Mouse (Mus musculus) forebrain, embryonic 10.5 days (tissue): ENCODE data around the gene Gm11232. TPM values are rescaled to one million over a fixed set of nuclear protein-coding genes. Genes with fewer than 3 reads are reported as not detected.

ENCODE experiments used
- DNase-seq: peaks from one replicate; pipeline ENCODE4 v3.0.0-alpha.2; 2017; ENCODE audit warnings: low spot score; ENCODE audit errors: extremely low spot score
- H3K27ac ChIP-seq: fragments of 300-500 bp; sonication (generic); 2 replicates; pipeline ENCODE4 v1.5.1; 2016; ENCODE audit warnings: mild to moderate bottlenecking
- H3K27me3 ChIP-seq: fragments of 300-500 bp; sonication (generic); 2 replicates; pipeline ENCODE4 v1.6.1; 2016; ENCODE audit warnings: mild to moderate bottlenecking; ENCODE audit not compliant: poor library complexity, severe bottlenecking
- H3K36me3 ChIP-seq: fragments of 300-500 bp; sonication (generic); replicated peaks from 2 replicates; pipeline ENCODE4 v1.6.1; 2016; ENCODE audit warnings: mild to moderate bottlenecking, moderate library complexity
- H3K4me1 ChIP-seq: fragments of 300-500 bp; sonication (generic); 2 replicates; pipeline ENCODE4 v1.6.1; 2016
- H3K4me3 ChIP-seq: fragments of 300-500 bp; sonication (generic); 2 replicates; pipeline ENCODE4 v1.5.1; 2016; ENCODE audit warnings: mild to moderate bottlenecking, moderate library complexity
- H3K9me3 ChIP-seq: fragments of 300-500 bp; sonication (generic); 2 replicates; pipeline ENCODE4 v1.6.1; 2016; ENCODE audit warnings: mild to moderate bottlenecking, moderate library complexity
- WGBS: fragments of 180-500 bp; shearing (Covaris S2); methylation state at CpG from one replicate; pipeline ENCODE4 v1.1.7; 2016; 5-methylcytosine and 5-hydroxymethylcytosine counted together
- polyA plus RNA-seq: library from polyadenylated mRNA; unstranded; fragments of >200 nt; fragmentation: Nextera tagmentation; extraction: Ambion mirVana; gene quantifications from 2 replicates; pipeline ENCODE4 v1.2.1, GENCODE M21; 2016

The Gm11232 gene
- polyA plus RNA-seq: 0.09 TPM in 1 of 2 replicates, not detected in the other

GRCm38 (mm10) chr4:71757865-71758264 lies at the start of gene Gm11232:
Gm11232 (minus strand) TSS chr4:71757965.
- Histone ChIP-seq H3K4me1 (no peaks in the 10 kb centered on the region), H3K4me3 (no peak within 1 kb of the TSS), H3K27me3 (peaks cover 19% of the 10 kb centered on the region), H3K9me3 (no peaks in the 10 kb centered on the region), H3K27ac (no peak within 1 kb of the TSS), H3K36me3 (no peaks in the 10 kb centered on the region)
- no peak for DNase-seq
- WGBS: 85% methylated on average over 2 of the region's 2 CpGs

GRCm38 (mm10) chr4:71805977-71806534 lies 48.3 kb upstream of the Gm11232 start:
- Histone ChIP-seq H3K4me1 (peaks cover 22% of the 10 kb centered on the region), H3K36me3 (no peaks in the 10 kb centered on the region), H3K27ac (no peak overlapping the region), H3K9me3 (no peaks in the 10 kb centered on the region), H3K4me3 (no peak overlapping the region), H3K27me3 (no peaks in the 10 kb centered on the region)
- 88% methylated on average over 2 of the region's 2 CpGs for WGBS
- no peak for DNase-seq

- Histone ChIP-seq H3K4me3 (no peak overlapping the region), H3K9me3 (no peaks in the 10 kb centered on the region), H3K27ac (0 out of 2 replicates have a peak overlapping the region, but pooled peaks have one; percentile 44), H3K4me1 (peaks cover 17% of the 10 kb centered on the region), H3K27me3 (peaks cover 51% of the 10 kb centered on the region), H3K36me3 (no peaks in the 10 kb centered on the region)
- 61% methylated on average over 1 of the region's 1 CpGs for WGBS
- no peak for DNase-seq
Measured at GRCm38 (mm10) chr4:71765529-71765928, 7.8 kb upstream of the Gm11232 start.

GRCm38 (mm10) chr4:71765071-71765470 lies 7.3 kb upstream of the Gm11232 start:
- Histone ChIP-seq H3K4me1 (peaks cover 17% of the 10 kb centered on the region), H3K4me3 (no peak overlapping the region), H3K27ac (0 out of 2 replicates have a peak overlapping the region, but pooled peaks have one; percentile 44), H3K36me3 (no peaks in the 10 kb centered on the region), H3K27me3 (peaks cover 55% of the 10 kb centered on the region), H3K9me3 (no peaks in the 10 kb centered on the region)
- 22% methylated on average over 3 of the region's 3 CpGs for WGBS
- DNase-seq: peak; percentile 61

- Histone ChIP-seq H3K4me1 (no peaks in the 10 kb centered on the region), H3K9me3 (no peaks in the 10 kb centered on the region), H3K36me3 (no peaks in the 10 kb centered on the region), H3K27ac (no peak overlapping the region), H3K4me3 (no peak overlapping the region), H3K27me3 (peaks cover 15% of the 10 kb centered on the region)
- 86% methylated on average over 11 of the region's 11 CpGs for WGBS
- DNase-seq: no peak
Measured at GRCm38 (mm10) chr4:71756441-71757221, 1.1 kb downstream of the Gm11232 start.

GRCm38 (mm10) chr4:71745741-71746140 lies 12.0 kb downstream of the Gm11232 start:
- WGBS: 71% methylated on average over 1 of the region's 1 CpGs
- no peaks in the 10 kb centered on the region for H3K4me1 ChIP-seq

GRCm38 (mm10) chr4:71736529-71736928 lies 21.2 kb downstream of the Gm11232 start:
- no peaks in the 10 kb centered on the region for H3K4me1 ChIP-seq
- no peaks in the 10 kb centered on the region for H3K36me3 ChIP-seq
- H3K4me3 ChIP-seq: no peak overlapping the region
- no peak for DNase-seq
- H3K27ac ChIP-seq: no peak overlapping the region
- H3K27me3 ChIP-seq: no peaks in the 10 kb centered on the region
- peaks cover 4% of the 10 kb centered on the region; the same call in 1 of the 2 replicates for H3K9me3 ChIP-seq

More at GRCm38 (mm10) chr4:71745741-71746140, 12.0 kb downstream of the Gm11232 start:
- Histone ChIP-seq H3K36me3 (no peaks in the 10 kb centered on the region), H3K9me3 (0 out of 2 replicates have a peak, but pooled peaks cover 4% of the 10 kb centered on the region), H3K4me3 (no peak overlapping the region), H3K27me3 (no peaks in the 10 kb centered on the region), H3K27ac (no peak overlapping the region)
- no peak for DNase-seq

- DNase-seq: no peak
- Histone ChIP-seq H3K27me3 (no peaks in the 10 kb centered on the region), H3K27ac (no peak overlapping the region), H3K9me3 (peaks cover 3% of the 10 kb centered on the region; the same call in 1 of the 2 replicates), H3K36me3 (no peaks in the 10 kb centered on the region), H3K4me3 (no peak overlapping the region), H3K4me1 (no peaks in the 10 kb centered on the region)
- 83% methylated on average over 3 of the region's 3 CpGs for WGBS
Measured at GRCm38 (mm10) chr4:71735261-71735660, 22.5 kb downstream of the Gm11232 start.

GRCm38 (mm10) chr4:71729401-71729800 lies 28.4 kb downstream of the Gm11232 start:
- Histone ChIP-seq H3K36me3 (no peaks in the 10 kb centered on the region), H3K27me3 (no peaks in the 10 kb centered on the region)

GRCm38 (mm10) chr4:71727611-71728010 lies 30.2 kb downstream of the Gm11232 start:
- no peaks in the 10 kb centered on the region for H3K9me3 ChIP-seq
- no peaks in the 10 kb centered on the region for H3K36me3 ChIP-seq
- H3K27me3 ChIP-seq: no peaks in the 10 kb centered on the region
- H3K27ac ChIP-seq: no peak overlapping the region
- DNase-seq: no peak
- no peak overlapping the region for H3K4me3 ChIP-seq
- H3K4me1 ChIP-seq: no peaks in the 10 kb centered on the region
- 60% methylated on average over 2 of the region's 2 CpGs for WGBS

More at GRCm38 (mm10) chr4:71729401-71729800, 28.4 kb downstream of the Gm11232 start:
- no peak for DNase-seq
- H3K4me3 ChIP-seq: no peak overlapping the region
- H3K9me3 ChIP-seq: no peaks in the 10 kb centered on the region
- no peaks in the 10 kb centered on the region for H3K4me1 ChIP-seq
- H3K27ac ChIP-seq: no peak overlapping the region

- no peaks in the 10 kb centered on the region for H3K36me3 ChIP-seq
- whole genome bisulfite sequencing: 92% methylated on average over 4 of the region's 4 CpGs
- H3K27me3 ChIP-seq: no peaks in the 10 kb centered on the region
- no peak overlapping the region for H3K4me3 ChIP-seq
- H3K9me3 ChIP-seq: no peaks in the 10 kb centered on the region
- DNase-seq: no peak
- H3K27ac ChIP-seq: no peak overlapping the region
- H3K4me1 ChIP-seq: no peaks in the 10 kb centered on the region
Measured at GRCm38 (mm10) chr4:71727056-71727455, 30.7 kb downstream of the Gm11232 start.

GRCm38 (mm10) chr4:71725889-71726288 lies 31.9 kb downstream of the Gm11232 start:
- Histone ChIP-seq H3K9me3 (no peaks in the 10 kb centered on the region), H3K4me3 (no peak overlapping the region), H3K36me3 (no peaks in the 10 kb centered on the region), H3K27ac (no peak overlapping the region), H3K4me1 (no peaks in the 10 kb centered on the region), H3K27me3 (no peaks in the 10 kb centered on the region)
- 81% methylated on average over 2 of the region's 2 CpGs for WGBS
- DNase-seq: no peak
